Mouse (Mus musculus) limb, embryonic 11.5 days (tissue): ENCODE measurements around the gene Glrp1. TPM values are rescaled to one million over a fixed set of nuclear protein-coding genes. Genes with fewer than 3 reads are reported as not detected.

Experiments used
- ATAC-seq: fragments of 200-750 bp; cut with Nextera tagmentation; 2 replicates; pipeline ENCODE4 v1.8.0; 2017; ENCODE audit warnings: low read depth; ENCODE audit not compliant: insufficient number of reproducible peaks, low FRiP score, low TSS enrichment
- DNase-seq: peaks from one replicate; pipeline ENCODE4 v3.0.0-alpha.2; 2015; ENCODE audit warnings: low spot score
- H3K27ac ChIP-seq: fragments of 300-500 bp; sonication (generic); replicated peaks from 2 replicates; pipeline ENCODE4 v1.5.1; 2014; ENCODE audit warnings: low read depth, mild to moderate bottlenecking, low read length
- H3K27me3 ChIP-seq: fragments of 300-500 bp; sonication (generic); 2 replicates; pipeline ENCODE4 v1.6.1; 2014; ENCODE audit warnings: mild to moderate bottlenecking, low read length, mixed read lengths; ENCODE audit not compliant: control insufficient read depth, insufficient read depth
- H3K36me3 ChIP-seq: fragments of 300-500 bp; sonication (generic); 2 replicates; pipeline ENCODE4 v1.6.1; 2014; ENCODE audit warnings: mild to moderate bottlenecking, low read length, moderate library complexity, mixed read lengths; ENCODE audit not compliant: control insufficient read depth, insufficient read depth
- H3K4me1 ChIP-seq: fragments of 300-500 bp; sonication (generic); 2 replicates; pipeline ENCODE4 v1.6.1; 2014; ENCODE audit warnings: low read length, mixed read lengths; ENCODE audit not compliant: control insufficient read depth, insufficient read depth
- H3K4me2 ChIP-seq: fragments of 300-500 bp; sonication (generic); 2 replicates; pipeline ENCODE4 v1.6.1; 2014; ENCODE audit warnings: low read depth, mild to moderate bottlenecking, moderate library complexity; ENCODE audit not compliant: severe bottlenecking
- H3K4me3 ChIP-seq: fragments of 300-500 bp; sonication (generic); 2 replicates; pipeline ENCODE4 v1.5.1; 2014; ENCODE audit warnings: low read depth, low read length
- H3K9ac ChIP-seq: fragments of 300-500 bp; sonication (generic); 2 replicates; pipeline ENCODE4 v1.6.1; 2014; ENCODE audit warnings: mild to moderate bottlenecking, low read length
- H3K9me3 ChIP-seq: fragments of 300-500 bp; sonication (generic); 2 replicates; pipeline ENCODE4 v1.6.1; 2016; ENCODE audit warnings: low read length; ENCODE audit not compliant: control insufficient read depth
- WGBS: fragments of 180-500 bp; shearing (Covaris S2); extraction: QIAGEN DNeasy Blood & Tissue Kit; methylation state at CpG from one replicate; pipeline ENCODE4 v1.1.7; 2014; 5-methylcytosine and 5-hydroxymethylcytosine counted together
- polyA plus RNA-seq: library from polyadenylated mRNA; unstranded; fragments of >200 nt; fragmentation: Nextera tagmentation; extraction: Ambion mirVana; gene quantifications from 2 replicates; pipeline ENCODE4 v1.2.1, GENCODE M21; 2014

Glrp1 gene
- not detected in 2 replicates for polyA plus RNA-seq

- H3K9me3 ChIP-seq = no peaks in the 10 kb centered on the region
- H3K27ac ChIP-seq = no peak within 1 kb of the TSS
- H3K36me3 ChIP-seq = no peaks in the 10 kb centered on the region
- H3K4me3 ChIP-seq = no peak within 1 kb of the TSS
- H3K27me3 ChIP-seq = no peaks in the 10 kb centered on the region
- WGBS = 78% methylated on average over 8 of the region's 8 CpGs
- DNase-seq (no peak), ATAC-seq (no peak)
- H3K9ac ChIP-seq = no peak within 1 kb of the TSS
- H3K4me2 ChIP-seq = no peak within 1 kb of the TSS
- no peaks in the 10 kb centered on the region for H3K4me1 ChIP-seq
These were observed at the start of gene Glrp1 for GRCm38 (mm10) chr1:88509789-88510188. Gene Glrp1 (minus strand): TSS chr1:88510066.

- peak; percentile 34 for DNase-seq
- no peaks in the 10 kb centered on the region for H3K9me3 ChIP-seq
- H3K27ac ChIP-seq = no peak overlapping the region
- H3K27me3 ChIP-seq = no peaks in the 10 kb centered on the region
- H3K9ac ChIP-seq = no peak overlapping the region
- WGBS = 3% methylated on average over 7 of the region's 7 CpGs
- H3K4me2 ChIP-seq = no peak overlapping the region
- H3K36me3 ChIP-seq = no peaks in the 10 kb centered on the region
- H3K4me1 ChIP-seq = no peaks in the 10 kb centered on the region
- ATAC-seq = no peak
- H3K4me3 ChIP-seq = no peak overlapping the region
These were observed 49.4 kb upstream of the Glrp1 start for GRCm38 (mm10) chr1:88559258-88559657.

GRCm38 (mm10) chr1:88558793-88559192 lies 48.9 kb upstream of the Glrp1 start:
- no peak for ATAC-seq
- Histone ChIP-seq H3K4me3 (no peak overlapping the region), H3K27ac (no peak overlapping the region), H3K36me3 (no peaks in the 10 kb centered on the region), H3K9ac (no peak overlapping the region), H3K4me2 (no peak overlapping the region), H3K9me3 (no peaks in the 10 kb centered on the region), H3K27me3 (no peaks in the 10 kb centered on the region), H3K4me1 (no peaks in the 10 kb centered on the region)
- DNase-seq = no peak

GRCm38 (mm10) chr1:88556401-88556800 lies 46.5 kb upstream of the Glrp1 start:
- H3K27ac ChIP-seq = no peak overlapping the region
- H3K9me3 ChIP-seq = no peaks in the 10 kb centered on the region
- no peak overlapping the region for H3K4me3 ChIP-seq
- H3K36me3 ChIP-seq = no peaks in the 10 kb centered on the region
- ATAC-seq (no peak), DNase-seq (no peak)
- no peaks in the 10 kb centered on the region for H3K4me1 ChIP-seq
- H3K27me3 ChIP-seq = no peaks in the 10 kb centered on the region
- no peak overlapping the region for H3K4me2 ChIP-seq
- WGBS = 90% methylated on average over 11 of the region's 11 CpGs
- no peak overlapping the region for H3K9ac ChIP-seq

- no peaks in the 10 kb centered on the region for H3K9me3 ChIP-seq
- ATAC-seq (no peak), DNase-seq (no peak)
- H3K4me2 ChIP-seq = no peak overlapping the region
- H3K4me3 ChIP-seq = no peak overlapping the region
- no peaks in the 10 kb centered on the region for H3K4me1 ChIP-seq
- WGBS = 40% methylated on average over 7 of the region's 7 CpGs
- H3K9ac ChIP-seq = no peak overlapping the region
- no peaks in the 10 kb centered on the region for H3K27me3 ChIP-seq
- no peak overlapping the region for H3K27ac ChIP-seq
- H3K36me3 ChIP-seq = no peaks in the 10 kb centered on the region
These were observed 43.8 kb upstream of the Glrp1 start for GRCm38 (mm10) chr1:88553500-88554187.

GRCm38 (mm10) chr1:88549263-88549662 lies 39.4 kb upstream of the Glrp1 start:
- DNase-seq = no peak
- Histone ChIP-seq H3K4me3 (no peak overlapping the region), H3K9ac (no peak overlapping the region), H3K9me3 (no peaks in the 10 kb centered on the region), H3K4me1 (no peaks in the 10 kb centered on the region), H3K27ac (no peak overlapping the region), H3K36me3 (no peaks in the 10 kb centered on the region), H3K27me3 (no peaks in the 10 kb centered on the region), H3K4me2 (no peak overlapping the region)
- no peak for ATAC-seq
- WGBS = 84% methylated on average over 1 of the region's 1 CpGs

- no peak overlapping the region for H3K9ac ChIP-seq
- H3K4me1 ChIP-seq = no peaks in the 10 kb centered on the region
- H3K27me3 ChIP-seq = no peaks in the 10 kb centered on the region
- WGBS = 85% methylated on average over 7 of the region's 7 CpGs
- ATAC-seq = no peak
- H3K4me3 ChIP-seq = no peak overlapping the region
- no peak overlapping the region for H3K4me2 ChIP-seq
- no peak overlapping the region for H3K27ac ChIP-seq
- no peaks in the 10 kb centered on the region for H3K36me3 ChIP-seq
- DNase-seq = no peak
- H3K9me3 ChIP-seq = no peaks in the 10 kb centered on the region
These were observed 37.3 kb upstream of the Glrp1 start for GRCm38 (mm10) chr1:88547172-88547571.

GRCm38 (mm10) chr1:88543608-88544007 lies 33.7 kb upstream of the Glrp1 start:
- 82% methylated on average over 4 of the region's 4 CpGs for WGBS
- Histone ChIP-seq H3K27ac (no peak overlapping the region), H3K36me3 (no peaks in the 10 kb centered on the region), H3K4me2 (no peak overlapping the region), H3K4me3 (no peak overlapping the region), H3K4me1 (no peaks in the 10 kb centered on the region), H3K9ac (no peak overlapping the region), H3K9me3 (no peaks in the 10 kb centered on the region), H3K27me3 (no peaks in the 10 kb centered on the region)
- no peak for DNase-seq
- no peak for ATAC-seq

- Histone ChIP-seq H3K27me3 (no peaks in the 10 kb centered on the region), H3K9me3 (no peaks in the 10 kb centered on the region), H3K4me3 (no peak overlapping the region), H3K36me3 (no peaks in the 10 kb centered on the region), H3K4me2 (no peak overlapping the region), H3K4me1 (no peaks in the 10 kb centered on the region), H3K9ac (no peak overlapping the region), H3K27ac (no peak overlapping the region)
- WGBS = 83% methylated on average over 3 of the region's 3 CpGs
- no peak for ATAC-seq
- DNase-seq = no peak
These were observed 30.0 kb upstream of the Glrp1 start for GRCm38 (mm10) chr1:88539823-88540222.
